Mouse (Mus musculus): ENCODE results near the gene Gm45837. TPM values are rescaled to one million over a fixed set of nuclear protein-coding genes. Genes with fewer than 3 reads are reported as not detected.

The Gm45837 gene
- total RNA-seq, 2 experiments from 2014 or later: not detected

DNA sequence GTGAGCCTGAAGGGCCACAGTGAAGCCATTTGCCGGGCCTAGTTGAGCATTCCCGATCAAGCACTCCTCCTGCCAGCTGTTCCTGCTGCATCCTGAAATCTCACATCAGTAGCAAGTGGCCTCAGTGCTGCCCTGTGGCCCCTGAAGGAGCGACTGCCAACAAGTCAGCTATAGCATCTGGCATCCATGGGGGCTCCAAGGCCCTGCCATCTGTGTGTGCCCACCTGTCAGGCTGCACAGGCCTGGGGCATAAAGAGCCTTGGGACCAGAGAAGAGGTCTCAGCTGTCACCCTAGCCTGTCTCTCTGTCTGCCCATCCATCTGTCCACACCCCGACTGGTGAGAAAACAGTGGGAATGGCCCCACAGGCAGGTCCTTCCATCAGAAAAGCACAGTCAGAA, 54.2 kb downstream of the Gm45837 start:
- no peak for TF ChIP-seq CTCF (IDR thresholded peaks at IDR 0.05)
- no peak for DNase-seq
- Histone ChIP-seq H3K27ac (peak overlapping the region; percentile 85), H3K4me3 (0 out of 2 replicates have a peak overlapping the region, but pooled peaks have one; percentile 1)
- intact Hi-C loops (cut with DNase I): no loop called here

DNA sequence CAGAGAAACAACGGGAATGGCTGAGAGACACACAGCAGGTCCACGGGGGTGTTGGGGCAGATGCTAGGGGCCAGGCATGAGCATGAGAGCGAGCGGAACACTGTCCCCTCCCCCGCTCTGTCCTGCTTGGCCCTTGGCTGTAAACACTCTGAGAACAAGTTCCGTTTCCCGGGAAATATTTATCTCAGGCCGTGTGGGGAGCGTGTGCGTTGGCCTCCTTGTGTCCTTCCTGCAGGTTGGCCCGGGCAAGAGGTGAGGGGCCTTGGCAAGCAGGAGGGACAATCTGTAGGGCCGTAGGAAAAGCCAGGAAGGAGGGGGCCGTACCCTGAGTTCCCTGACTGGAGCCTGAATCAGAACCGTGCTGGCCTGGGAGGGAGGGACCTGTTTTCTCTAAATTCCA, 54.7 kb downstream of the Gm45837 start:
- peak; percentile 63 for DNase-seq
- Histone ChIP-seq H3K27ac (peak overlapping the region; percentile 85), H3K4me3 (peak overlapping the region; percentile 1; the same call in 1 of the 2 replicates)
- TF ChIP-seq CTCF (IDR thresholded peaks at IDR 0.05): no peak
- intact Hi-C loops (cut with DNase I): no loop called here

DNA sequence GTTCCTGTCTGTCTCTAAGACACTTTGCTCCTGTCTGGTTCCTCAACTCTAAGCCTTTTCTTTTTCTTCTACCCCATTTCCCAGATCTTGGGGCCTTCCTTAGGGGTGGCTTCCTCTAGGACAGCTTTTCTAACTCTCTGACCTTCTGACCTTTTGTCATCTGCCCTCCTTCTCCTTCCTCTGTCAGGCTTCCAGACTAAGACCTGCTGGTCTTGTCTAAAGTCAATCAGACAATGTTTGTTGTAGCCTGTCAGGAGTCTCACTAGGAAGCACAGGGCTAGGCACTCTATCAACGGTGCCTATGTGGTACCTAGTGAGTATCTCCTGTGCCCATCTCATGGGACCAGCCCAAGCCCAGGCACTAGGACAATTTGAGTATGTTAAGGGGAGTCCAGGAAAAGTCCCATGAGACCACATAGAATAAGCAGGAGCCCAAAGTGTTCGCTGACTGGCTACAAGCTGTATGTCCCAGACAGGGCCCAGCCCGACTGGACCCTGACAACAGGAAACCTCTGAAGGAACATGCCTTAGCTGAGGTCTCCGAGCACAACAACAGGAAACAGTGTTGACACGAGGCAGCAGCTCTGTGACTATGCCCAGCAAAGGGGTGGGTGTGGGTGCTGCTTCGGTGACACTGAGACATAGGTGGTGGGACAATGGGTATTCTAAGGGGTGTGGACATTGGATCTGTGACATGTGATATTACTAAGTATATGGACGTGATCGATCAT, 55.3 kb downstream of the Gm45837 start:
- no peak for DNase-seq
- intact Hi-C loops (cut with DNase I): no loop called here
- H3K4me3 ChIP-seq: peak overlapping the region; percentile 1; the same call in 1 of the 2 replicates
- no peak for TF ChIP-seq CTCF (IDR thresholded peaks at IDR 0.05)
- peak overlapping the region; percentile 85 for H3K27ac ChIP-seq

DNA sequence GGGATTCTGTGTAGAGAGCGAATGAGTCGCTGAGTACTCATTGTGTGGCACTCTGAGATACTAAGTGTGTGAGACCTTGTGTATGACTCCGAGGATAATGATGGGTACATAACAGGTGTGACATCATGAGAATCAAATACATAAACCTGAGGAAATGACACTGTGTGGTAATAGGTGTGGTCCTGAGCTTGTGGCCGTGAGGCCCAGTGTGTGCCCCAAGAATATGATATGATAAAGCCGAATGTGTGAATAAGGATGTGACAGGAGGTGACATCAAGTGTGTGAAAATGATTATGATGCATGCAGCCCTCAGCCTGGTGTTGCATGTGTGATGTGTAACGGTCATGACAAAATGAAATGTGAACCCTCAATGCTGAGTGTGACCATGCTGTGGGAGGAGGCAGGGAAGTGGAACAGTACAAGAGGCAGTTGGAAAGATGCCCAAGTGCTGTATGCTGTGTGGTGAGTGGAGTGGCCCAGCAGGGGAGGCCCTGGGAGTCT, 55.9 kb downstream of the Gm45837 start:
- H3K4me3 ChIP-seq: no peak overlapping the region
- intact Hi-C loops (cut with DNase I): no loop called here
- peak overlapping the region; percentile 85 for H3K27ac ChIP-seq
- no peak for DNase-seq
- no peak for TF ChIP-seq CTCF (IDR thresholded peaks at IDR 0.05)

DNA sequence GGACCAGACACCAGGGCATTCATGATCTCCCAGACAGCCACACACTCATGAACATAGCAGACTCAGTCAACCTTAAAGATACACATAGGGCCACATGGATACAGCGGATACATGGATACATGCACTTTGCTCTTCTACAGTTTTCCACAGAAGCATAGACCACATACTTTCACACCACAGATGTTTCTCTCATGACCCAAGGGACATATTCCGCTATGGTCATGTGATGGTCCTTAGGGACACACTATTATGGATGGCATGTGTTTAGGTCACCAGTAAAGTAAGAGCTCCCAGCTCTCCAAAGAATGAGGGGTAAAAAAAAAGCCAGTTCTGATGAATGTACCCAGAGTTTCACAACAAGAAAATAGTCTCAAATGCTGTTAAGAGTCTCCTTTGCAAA, 60.7 kb downstream of the Gm45837 start:
- Histone ChIP-seq H3K4me3 (no peak overlapping the region), H3K27ac (peak overlapping the region; percentile 59)
- DNase-seq: no peak
- intact Hi-C loops (cut with DNase I): no loop called here
- TF ChIP-seq CTCF (IDR thresholded peaks at IDR 0.05): no peak

DNA sequence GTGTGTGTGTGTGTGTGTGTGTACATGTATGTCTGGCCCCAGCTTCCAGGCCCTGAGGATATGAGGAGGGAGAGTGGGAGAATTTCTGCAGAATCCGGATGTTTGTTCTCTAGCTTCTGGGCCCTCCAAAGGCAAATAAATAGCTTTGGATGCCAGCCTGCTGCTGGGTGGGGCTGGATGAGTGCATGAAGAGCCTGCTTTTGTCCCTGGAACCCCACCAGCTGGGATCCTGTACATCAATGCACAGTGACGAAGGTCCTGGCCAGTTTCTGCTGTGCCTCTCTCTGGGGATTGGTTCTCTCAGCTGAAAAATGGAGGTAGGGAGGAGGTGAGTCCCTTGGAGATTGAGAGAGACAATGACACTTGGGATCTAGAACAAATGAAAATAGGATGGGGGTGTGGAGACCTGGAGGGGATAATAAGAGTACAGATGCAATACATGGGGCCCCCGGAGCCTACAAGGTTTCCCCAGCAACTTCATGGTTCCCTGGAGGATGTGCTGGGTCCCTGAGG, 61.3 kb downstream of the Gm45837 start:
- H3K4me3 ChIP-seq: no peak overlapping the region
- no peak for DNase-seq
- TF ChIP-seq CTCF (IDR thresholded peaks at IDR 0.05): no peak
- H3K27ac ChIP-seq: peak overlapping the region; percentile 65
- intact Hi-C loops (cut with DNase I): no loop called here

DNA sequence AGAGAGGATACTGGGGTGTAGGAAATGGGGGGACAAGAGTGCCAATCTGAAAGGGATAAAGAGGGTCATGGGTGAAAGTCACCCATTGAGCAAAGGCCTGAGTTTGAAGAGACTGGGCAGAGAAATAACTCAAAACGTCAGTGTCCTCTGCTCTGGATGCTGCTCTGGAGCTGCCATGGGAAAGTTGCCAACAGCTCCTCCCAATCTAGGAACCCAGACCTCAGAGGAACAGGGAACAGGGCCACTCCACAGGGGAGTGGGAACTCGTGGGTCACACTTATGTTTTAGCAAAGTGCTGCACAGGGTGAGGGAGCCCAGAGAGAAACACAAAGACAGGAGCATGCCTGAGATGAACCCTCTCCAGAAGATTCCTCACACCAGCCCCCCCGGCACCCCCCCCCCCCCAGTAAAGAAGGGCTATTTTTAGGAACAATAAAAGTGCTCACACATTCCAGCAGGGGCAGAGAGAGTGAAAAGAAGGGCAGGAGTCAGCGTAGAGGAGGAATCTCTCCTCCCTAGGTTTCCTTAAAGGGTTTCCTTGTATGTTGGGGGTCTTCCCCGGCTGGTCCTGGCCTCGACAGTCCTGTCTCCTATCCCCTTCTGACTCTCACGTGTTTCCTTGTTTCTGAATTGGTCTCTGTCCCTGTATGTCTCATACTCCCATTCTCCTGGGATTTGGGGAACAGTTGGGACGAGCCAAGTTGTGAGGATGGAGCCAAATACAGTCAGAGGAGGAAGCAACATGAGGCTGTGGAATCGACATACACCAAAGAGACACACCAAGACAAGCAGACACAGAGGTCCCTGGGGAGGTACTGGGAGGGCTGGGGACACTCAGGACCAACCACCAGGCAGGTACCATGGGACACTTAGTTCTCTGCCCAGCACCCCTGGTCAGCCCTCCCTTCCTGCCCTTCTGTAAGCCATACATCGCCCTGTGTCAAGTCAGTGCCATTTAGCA, 62.2 kb downstream of the Gm45837 start:
- H3K27ac ChIP-seq: peak overlapping the region; percentile 65
- intact Hi-C loops (cut with DNase I): no loop called here
- DNase-seq: no peak
- no peak for TF ChIP-seq CTCF (IDR thresholded peaks at IDR 0.05)
- H3K4me3 ChIP-seq: no peak overlapping the region

DNA sequence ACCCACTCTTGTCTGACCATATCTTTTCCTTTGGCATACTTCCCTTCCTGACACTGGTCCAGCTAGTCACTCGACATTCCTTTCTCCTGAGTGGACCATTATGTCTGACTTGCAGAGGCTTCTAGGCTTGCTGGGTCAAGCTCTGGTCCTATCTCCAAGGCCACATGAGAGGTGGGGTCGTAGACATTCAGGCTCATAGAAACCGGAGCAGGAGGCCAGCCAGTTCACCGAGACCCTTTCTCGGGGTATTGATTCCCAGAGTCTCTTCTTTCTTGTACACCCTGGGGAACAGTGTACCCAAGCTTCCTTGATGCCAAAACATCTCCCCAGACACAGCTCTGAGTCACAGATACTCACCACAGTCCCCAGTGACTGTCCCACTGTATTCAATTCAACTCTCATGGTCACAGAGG, 63.7 kb downstream of the Gm45837 start:
- no peak overlapping the region for H3K4me3 ChIP-seq
- H3K27ac ChIP-seq: peak overlapping the region; percentile 35; the same call in 1 of the 2 replicates
- intact Hi-C loops (cut with DNase I): no loop called here
- DNase-seq: no peak
- no peak for TF ChIP-seq CTCF (IDR thresholded peaks at IDR 0.05)

DNA sequence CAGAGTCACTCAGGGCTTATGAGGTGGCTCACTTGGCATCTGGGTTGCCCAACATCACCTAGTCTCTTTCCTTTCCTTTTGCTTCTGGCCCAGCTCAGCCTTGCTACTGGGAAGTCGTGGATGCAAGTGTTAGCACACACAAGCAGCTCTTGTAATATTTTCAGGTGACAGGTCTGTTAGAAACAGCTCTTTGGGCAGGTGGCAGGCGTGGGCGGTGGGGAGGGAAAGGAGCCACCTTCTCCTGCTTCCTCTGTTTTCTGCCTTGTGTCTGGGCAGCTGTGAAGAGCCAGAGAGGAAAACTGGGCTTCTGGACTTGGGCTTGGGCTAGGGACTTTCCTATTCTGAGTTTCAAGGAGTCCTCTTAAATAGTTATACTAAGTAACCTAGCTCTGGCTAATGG, 65.3 kb downstream of the Gm45837 start:
- intact Hi-C loops (cut with DNase I): no loop called here
- Histone ChIP-seq H3K4me3 (no peak overlapping the region), H3K27ac (peak overlapping the region; percentile 16; the same call in 1 of the 2 replicates)
- no peak for DNase-seq
- no peak for TF ChIP-seq CTCF (IDR thresholded peaks at IDR 0.05)

DNA sequence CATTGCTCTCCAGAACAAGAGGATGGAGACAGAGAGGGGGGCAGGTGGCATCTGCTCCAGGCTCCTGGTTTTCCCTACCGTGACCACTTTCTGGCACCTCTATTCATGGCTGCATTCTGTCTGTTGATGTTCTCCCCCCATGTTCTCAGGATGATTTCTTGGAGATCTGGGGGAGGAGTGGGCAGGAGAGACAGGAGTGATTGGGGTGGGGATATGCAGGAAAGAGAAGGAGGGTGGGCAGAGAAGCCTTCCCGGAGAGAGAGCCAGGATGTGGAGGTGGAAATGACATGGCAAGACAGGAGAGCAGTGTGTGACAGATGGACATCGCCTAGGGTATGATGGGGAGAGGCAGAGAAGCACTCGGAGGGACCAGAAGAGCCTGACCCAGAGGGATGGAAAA, 65.8 kb downstream of the Gm45837 start:
- intact Hi-C loops (cut with DNase I): no loop called here
- no peak for TF ChIP-seq CTCF (IDR thresholded peaks at IDR 0.05)
- H3K27ac ChIP-seq: peak overlapping the region; percentile 25; the same call in 1 of the 2 replicates
- no peak for DNase-seq
- no peak overlapping the region for H3K4me3 ChIP-seq

DNA sequence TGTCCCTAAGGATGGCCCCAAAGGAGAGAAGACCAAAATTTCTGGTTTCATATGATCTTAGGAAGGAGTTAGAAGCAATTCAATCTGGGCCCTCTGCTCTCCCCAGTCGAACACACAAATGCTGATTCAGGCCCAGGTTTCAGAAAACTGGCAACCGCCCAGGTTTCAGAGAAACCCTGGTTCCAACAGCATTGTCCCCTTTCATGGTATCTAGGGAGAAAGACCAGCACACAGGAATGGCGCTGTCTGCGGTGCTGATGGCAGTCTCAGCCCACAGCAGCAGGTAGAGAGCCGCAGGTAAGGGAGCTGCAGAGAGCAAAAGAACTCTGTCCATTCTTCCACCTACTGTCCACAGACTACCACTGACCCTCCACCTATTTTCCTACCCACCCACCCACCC, 66.5 kb downstream of the Gm45837 start:
- Histone ChIP-seq H3K4me3 (no peak overlapping the region), H3K27ac (peak overlapping the region; percentile 25; the same call in 1 of the 2 replicates)
- DNase-seq: no peak
- intact Hi-C loops (cut with DNase I): no loop called here
- TF ChIP-seq CTCF (IDR thresholded peaks at IDR 0.05): no peak

DNA sequence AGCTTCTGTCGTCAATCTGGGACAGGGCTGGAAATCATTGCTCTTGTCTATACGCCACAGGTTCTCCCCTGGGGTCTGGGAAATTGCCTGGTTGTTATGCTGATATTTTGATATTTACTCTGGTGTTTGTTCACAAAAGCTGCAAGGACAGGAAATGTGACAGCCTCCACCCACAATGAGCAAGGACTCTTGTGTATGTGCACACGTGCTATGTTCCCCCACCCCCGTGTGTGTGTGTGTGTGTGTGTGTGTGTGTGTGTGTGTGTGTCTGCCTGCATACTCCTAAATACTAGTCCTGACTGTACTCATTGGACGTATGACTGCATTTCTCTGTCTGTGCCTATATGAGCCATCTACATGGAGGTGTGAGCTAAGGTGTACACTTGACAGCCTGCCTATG, 67.4 kb downstream of the Gm45837 start:
- Histone ChIP-seq H3K4me3 (no peak overlapping the region), H3K27ac (no peak overlapping the region)
- intact Hi-C loops (cut with DNase I): no loop called here
- no peak for TF ChIP-seq CTCF (IDR thresholded peaks at IDR 0.05)
- no peak for DNase-seq

Data from gastrocnemius, adult 2 months (tissue).